Mouse (Mus musculus) ovary, postnatal 14 days (tissue): ENCODE measurements around the gene Gal3st1.

ENCODE experiments used
- DNase-seq: peaks from one replicate; pipeline ENCODE4 v3.0.0; 2022; ENCODE audit warnings: low spot score

Gene Gal3st1

GRCm38 (mm10) chr11:4031961-4032360, 48.5 kb downstream of the Gal3st1 start:
- DNase-seq = no peak

GRCm38 (mm10) chr11:4033471-4033870, 50.0 kb downstream of the Gal3st1 start:
- no peak for DNase-seq

- DNase-seq = no peak
Measured at GRCm38 (mm10) chr11:4034169-4034568, 50.7 kb downstream of the Gal3st1 start.

- no peak for DNase-seq
Measured at GRCm38 (mm10) chr11:4035116-4035892, 51.9 kb downstream of the Gal3st1 start.

- no peak for DNase-seq
Measured at GRCm38 (mm10) chr11:4035916-4036315, 52.5 kb downstream of the Gal3st1 start.

- DNase-seq = no peak
Measured at GRCm38 (mm10) chr11:4036365-4037084, 53.1 kb downstream of the Gal3st1 start.

- no peak for DNase-seq
Measured at GRCm38 (mm10) chr11:4039951-4040350, 56.5 kb downstream of the Gal3st1 start.

- no peak for DNase-seq
Measured at GRCm38 (mm10) chr11:4041123-4041625, 57.7 kb downstream of the Gal3st1 start.

- DNase-seq = no peak
Measured at GRCm38 (mm10) chr11:4043081-4043480, 59.6 kb downstream of the Gal3st1 start.

GRCm38 (mm10) chr11:4046526-4046925, 63.1 kb downstream of the Gal3st1 start:
- no peak for DNase-seq

GRCm38 (mm10) chr11:4047766-4048165, 64.3 kb downstream of the Gal3st1 start:
- no peak for DNase-seq

- no peak for DNase-seq
Measured at GRCm38 (mm10) chr11:4048438-4048837, 65.0 kb downstream of the Gal3st1 start.
